Mouse (Mus musculus) ES-Bruce4 (cell line): ENCODE data around the gene Klc1. TPM values are rescaled to one million over a fixed set of nuclear protein-coding genes. Genes with fewer than 3 reads are reported as not detected.
A peak's percentile ranks its signal among the peaks of the same experiment; 100 is the strongest.

Source experiments
- H3K27ac ChIP-seq: 2 replicates; pipeline ENCODE4 v1.5.1; 2012; ENCODE audit warnings: low read length, inconsistent platforms; ENCODE audit not compliant: insufficient read depth
- H3K27me3 ChIP-seq: 2 replicates; pipeline ENCODE4 v1.6.1; 2012; ENCODE audit warnings: mild to moderate bottlenecking, low read length, inconsistent platforms; ENCODE audit not compliant: control insufficient read depth, poor library complexity, insufficient read depth, severe bottlenecking
- H3K36me3 ChIP-seq: 2 replicates; pipeline ENCODE4 v1.6.1; 2012; ENCODE audit warnings: inconsistent platforms, mild to moderate bottlenecking, low read length, moderate library complexity; ENCODE audit not compliant: control insufficient read depth, poor library complexity, insufficient read depth, severe bottlenecking
- H3K4me1 ChIP-seq: one replicate; pipeline ENCODE4 v1.8.1; 2011; ENCODE audit warnings: low read length; ENCODE audit not compliant: control insufficient read depth, insufficient read depth
- H3K4me3 ChIP-seq: 2 replicates; pipeline ENCODE4 v1.5.1; 2011; ENCODE audit warnings: low read depth, mild to moderate bottlenecking, low read length
- H3K9ac ChIP-seq: 2 replicates; pipeline ENCODE4 v1.6.1; 2012; ENCODE audit warnings: low read depth, mild to moderate bottlenecking, inconsistent platforms; ENCODE audit not compliant: poor library complexity, severe bottlenecking
- H3K9me3 ChIP-seq: replicated peaks from 2 replicates; pipeline ENCODE4 v1.6.1; 2012; ENCODE audit warnings: mild to moderate bottlenecking, low read length, inconsistent platforms; ENCODE audit not compliant: control insufficient read depth, poor library complexity, insufficient read depth, severe bottlenecking
- CTCF ChIP-seq: IDR thresholded peaks from one replicate; pipeline ENCODE4 v1.8.1; 2011; ENCODE audit warnings: low read depth, low read length
- EP300 ChIP-seq: IDR thresholded peaks from 2 replicates; pipeline ENCODE4 v1.6.1; 2011; ENCODE audit warnings: low read depth, low read length; ENCODE audit not compliant: insufficient read depth
- POLR2A ChIP-seq: IDR thresholded peaks from one replicate; pipeline ENCODE4 v1.8.1; 2011; ENCODE audit warnings: low read length; ENCODE audit not compliant: insufficient read depth
- polyA plus RNA-seq: library from polyadenylated mRNA; stranded (reverse); fragments of >200 nt; gene quantifications from 2 replicates; pipeline ENCODE4 v1.2.4, GENCODE M21; 2011; ENCODE audit warnings: low read depth; ENCODE audit not compliant: missing spikeins, insufficient read depth, insufficient read length

The Klc1 gene
- polyA plus RNA-seq, 1 experiment = 92.2 TPM

DNA sequence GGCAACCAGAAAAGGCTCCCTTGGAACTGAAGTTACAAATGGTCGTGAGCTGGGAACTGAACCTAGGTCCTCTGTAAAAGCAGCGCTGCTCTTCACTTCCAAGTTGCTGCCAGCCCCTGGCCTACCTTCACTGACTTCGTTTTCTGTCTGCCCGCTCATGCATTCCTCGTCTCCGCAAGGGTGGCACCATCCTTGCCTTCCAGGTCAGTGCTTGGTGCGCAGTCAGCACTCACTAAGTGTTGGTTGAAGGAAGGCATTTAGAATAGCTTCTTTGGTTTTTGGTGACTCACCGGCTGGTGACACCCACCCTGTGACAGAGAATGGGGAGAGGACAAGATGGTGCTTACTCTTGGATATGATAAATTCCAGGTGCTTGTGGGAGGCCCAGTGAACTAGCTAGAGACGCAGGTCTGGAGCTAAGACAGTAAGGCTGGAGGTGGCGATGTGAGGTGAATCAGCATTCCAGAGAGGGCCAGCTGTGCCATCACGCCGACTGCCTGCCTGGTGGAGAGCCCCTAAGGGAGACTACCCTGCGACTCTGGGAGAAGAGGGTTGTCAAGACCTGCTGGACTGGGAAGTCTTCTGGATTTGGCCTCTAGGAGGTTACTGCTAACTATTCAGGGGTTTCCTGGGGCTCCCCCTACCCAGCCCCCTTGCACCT lies 4.1 kb downstream of the Klc1 start:
- Histone ChIP-seq H3K9me3 (no peaks in the 10 kb centered on the region), H3K9ac (no peak overlapping the region), H3K27ac (no peak overlapping the region), H3K27me3 (no peaks in the 10 kb centered on the region), H3K4me1 (peaks cover 9% of the 10 kb centered on the region), H3K4me3 (no peak overlapping the region), H3K36me3 (no peaks in the 10 kb centered on the region)
- no peak for TF ChIP-seq POLR2A
- TF ChIP-seq CTCF = no peak

DNA sequence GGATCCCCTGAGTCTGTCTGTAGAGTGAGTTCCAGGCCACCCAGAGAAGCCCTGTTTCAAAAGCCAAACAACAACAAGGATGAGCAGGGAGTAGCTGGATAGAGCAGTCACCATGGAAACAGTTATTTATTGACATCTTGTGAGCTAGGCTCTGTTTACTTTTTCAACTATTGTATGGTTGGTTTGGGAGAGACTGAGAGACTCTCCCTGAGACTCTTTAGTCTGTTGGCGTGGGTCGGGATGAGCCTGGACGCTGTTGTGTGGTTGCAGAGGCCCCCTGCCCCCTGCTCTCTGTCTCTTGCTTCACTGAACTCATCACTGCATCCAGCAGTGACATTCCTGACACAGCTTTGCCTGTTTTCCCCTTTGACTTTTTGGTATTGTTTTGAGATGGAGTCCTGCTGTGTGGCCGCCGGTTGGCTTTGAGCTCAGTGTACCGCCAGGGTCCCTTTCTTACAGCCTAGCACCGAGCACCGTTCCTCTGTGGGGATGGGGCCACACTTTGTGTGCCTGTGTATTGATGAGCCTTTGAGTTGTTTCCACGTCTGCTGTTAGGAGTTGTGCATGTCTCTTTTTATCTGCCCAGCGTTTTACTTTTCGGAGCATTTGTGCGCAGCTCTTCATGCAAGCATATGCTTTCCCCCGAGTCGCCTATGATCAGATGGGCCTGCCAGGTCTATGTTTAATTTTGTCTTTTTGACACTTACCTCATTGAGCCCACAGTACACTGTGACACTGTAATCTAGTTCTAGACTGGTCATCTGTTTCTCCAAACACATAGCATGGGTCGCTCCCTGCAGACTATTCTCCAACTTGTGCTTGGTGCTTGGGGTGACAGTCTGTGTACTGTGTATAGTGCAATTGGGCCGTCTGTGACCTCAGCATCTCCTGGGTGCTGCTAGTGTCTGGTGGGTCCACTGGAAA lies 7.9 kb downstream of the Klc1 start:
- peaks cover 7% of the 10 kb centered on the region for H3K4me1 ChIP-seq

DNA sequence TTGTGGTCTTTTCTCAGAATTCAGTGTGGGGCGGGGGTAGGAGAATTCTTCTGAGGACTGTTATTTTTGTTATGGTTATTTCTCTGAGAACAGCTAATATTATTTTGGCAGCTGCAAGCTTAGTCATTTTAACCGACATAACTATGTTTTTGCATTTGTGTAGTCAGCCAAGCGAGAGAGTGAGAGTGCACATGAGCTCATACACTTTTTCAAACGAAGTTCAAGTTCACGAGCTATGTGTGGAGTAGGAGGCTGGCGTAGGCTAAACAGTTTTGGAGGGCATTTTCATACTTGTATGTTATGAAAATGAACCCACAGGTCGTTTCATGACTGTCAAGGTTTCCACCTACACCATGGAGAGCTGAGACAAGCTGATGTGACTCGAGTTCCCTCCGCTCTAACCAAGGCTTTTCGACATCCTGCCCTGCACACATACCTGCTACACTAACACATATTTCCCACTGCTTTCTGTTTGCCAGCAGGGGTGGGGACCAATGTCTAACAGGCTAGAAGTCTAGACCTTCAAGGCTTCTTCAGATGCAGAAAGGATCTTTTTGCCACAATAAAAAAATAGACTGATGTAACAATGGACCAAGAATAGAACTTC lies 9.8 kb downstream of the Klc1 start:
- TF ChIP-seq EP300 (no peak), CTCF (no peak), POLR2A (no peak)
- no peak overlapping the region for H3K9ac ChIP-seq
- H3K4me1 ChIP-seq = peaks cover 4% of the 10 kb centered on the region
- no peak overlapping the region for H3K27ac ChIP-seq
- H3K4me3 ChIP-seq = no peak overlapping the region
- 0 out of 2 replicates have a peak, but pooled peaks cover 5% of the 10 kb centered on the region for H3K36me3 ChIP-seq
- no peaks in the 10 kb centered on the region for H3K9me3 ChIP-seq
- no peaks in the 10 kb centered on the region for H3K27me3 ChIP-seq

More for the DNA sequence above, 7.9 kb downstream of the Klc1 start:
- Histone ChIP-seq H3K9me3 (no peaks in the 10 kb centered on the region), H3K36me3 (no peaks in the 10 kb centered on the region), H3K27ac (no peak overlapping the region), H3K4me3 (no peak overlapping the region), H3K27me3 (no peaks in the 10 kb centered on the region), H3K9ac (no peak overlapping the region)
- TF ChIP-seq POLR2A (no peak), CTCF (no peak), EP300 (no peak)

DNA sequence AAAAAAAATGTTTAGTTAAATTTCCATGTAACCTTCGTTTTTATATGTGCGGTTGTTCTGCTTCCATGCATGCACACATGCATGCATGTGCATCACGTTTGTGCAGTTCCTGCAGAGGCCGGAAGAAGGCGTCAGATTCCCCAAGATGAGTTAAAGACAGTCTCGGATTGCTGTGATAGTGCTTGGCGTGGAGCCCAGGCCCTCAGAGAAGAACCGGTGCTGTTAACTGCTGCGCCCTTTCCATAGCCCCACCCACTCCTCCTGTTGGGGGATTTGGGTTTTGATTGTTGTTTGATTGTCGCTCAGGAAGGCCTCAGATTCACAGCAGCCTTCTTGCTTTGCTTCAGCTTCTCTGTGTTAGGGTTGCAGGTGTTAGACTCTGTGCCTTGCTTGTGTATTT lies 10.7 kb downstream of the Klc1 start:
- Histone ChIP-seq H3K36me3 (0 out of 2 replicates have a peak, but pooled peaks cover 5% of the 10 kb centered on the region), H3K4me3 (no peak overlapping the region), H3K9me3 (no peaks in the 10 kb centered on the region), H3K27ac (no peak overlapping the region), H3K4me1 (peaks cover 4% of the 10 kb centered on the region), H3K27me3 (no peaks in the 10 kb centered on the region), H3K9ac (no peak overlapping the region)
- peak; percentile 29 for TF ChIP-seq CTCF
- no peak for TF ChIP-seq EP300

DNA sequence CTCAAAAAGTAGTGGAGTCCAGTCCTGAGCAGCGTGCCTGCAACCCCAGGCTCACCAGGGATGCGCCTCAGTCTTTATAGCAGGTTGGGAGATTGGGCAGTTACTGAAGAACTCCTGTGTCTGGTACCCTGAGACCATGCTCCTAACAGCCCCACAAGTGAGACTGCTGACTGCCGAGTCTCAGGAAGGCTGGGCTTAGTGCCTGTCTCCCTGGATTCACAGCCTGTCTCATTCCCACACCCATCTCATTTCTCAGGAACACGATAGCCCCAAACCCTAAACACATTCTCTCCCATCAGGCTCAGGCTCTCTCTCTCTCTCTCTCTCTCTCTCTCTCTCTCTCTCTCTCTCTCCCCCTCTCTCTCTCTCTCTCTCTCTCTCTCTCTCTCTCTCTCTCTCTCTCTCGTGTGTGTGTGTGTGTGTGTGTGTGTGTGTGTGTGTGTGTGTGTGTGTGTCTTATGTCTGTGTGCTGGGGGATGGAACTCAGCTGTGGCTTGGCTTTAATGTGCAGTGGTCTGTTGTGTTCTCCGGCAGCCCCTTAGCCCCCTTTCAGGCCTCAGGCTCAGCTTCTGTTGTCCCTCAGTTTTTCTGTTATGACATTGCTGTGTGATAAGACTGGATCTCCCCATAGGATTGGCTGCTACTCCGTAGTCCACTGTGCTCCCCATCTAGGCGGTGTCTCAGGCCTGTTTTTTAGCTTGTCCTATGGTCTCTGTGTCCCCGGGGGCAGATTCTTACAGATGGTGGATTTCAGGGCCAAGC lies 11.3 kb downstream of the Klc1 start:
- Histone ChIP-seq H3K4me3 (no peak overlapping the region), H3K27me3 (no peaks in the 10 kb centered on the region), H3K9me3 (no peaks in the 10 kb centered on the region), H3K4me1 (peaks cover 4% of the 10 kb centered on the region), H3K27ac (no peak overlapping the region), H3K36me3 (0 out of 2 replicates have a peak, but pooled peaks cover 5% of the 10 kb centered on the region), H3K9ac (no peak overlapping the region)
- TF ChIP-seq CTCF = no peak
